Mouse (Mus musculus) brain, adult 10 weeks (tissue): Measurements from ENCODE around the gene Ptpn11. TPM values are rescaled to one million over a fixed set of nuclear protein-coding genes. Genes with fewer than 3 reads are reported as not detected.

ENCODE experiments used
- polyA plus RNA-seq: library from polyadenylated mRNA; stranded (reverse); fragments of 350-450 nt; fragmentation: Illumina TruSeq; extraction: RNeasy Lipid Tissue Mini Kit (QIAGEN cat#74804); gene quantifications from one replicate; pipeline ENCODE4 v1.2.3, GENCODE M21; 2015; ENCODE audit warnings: low read depth, low replicate concordance

The Ptpn11 gene
- polyA plus RNA-seq, result 84.5 TPM

DNA sequence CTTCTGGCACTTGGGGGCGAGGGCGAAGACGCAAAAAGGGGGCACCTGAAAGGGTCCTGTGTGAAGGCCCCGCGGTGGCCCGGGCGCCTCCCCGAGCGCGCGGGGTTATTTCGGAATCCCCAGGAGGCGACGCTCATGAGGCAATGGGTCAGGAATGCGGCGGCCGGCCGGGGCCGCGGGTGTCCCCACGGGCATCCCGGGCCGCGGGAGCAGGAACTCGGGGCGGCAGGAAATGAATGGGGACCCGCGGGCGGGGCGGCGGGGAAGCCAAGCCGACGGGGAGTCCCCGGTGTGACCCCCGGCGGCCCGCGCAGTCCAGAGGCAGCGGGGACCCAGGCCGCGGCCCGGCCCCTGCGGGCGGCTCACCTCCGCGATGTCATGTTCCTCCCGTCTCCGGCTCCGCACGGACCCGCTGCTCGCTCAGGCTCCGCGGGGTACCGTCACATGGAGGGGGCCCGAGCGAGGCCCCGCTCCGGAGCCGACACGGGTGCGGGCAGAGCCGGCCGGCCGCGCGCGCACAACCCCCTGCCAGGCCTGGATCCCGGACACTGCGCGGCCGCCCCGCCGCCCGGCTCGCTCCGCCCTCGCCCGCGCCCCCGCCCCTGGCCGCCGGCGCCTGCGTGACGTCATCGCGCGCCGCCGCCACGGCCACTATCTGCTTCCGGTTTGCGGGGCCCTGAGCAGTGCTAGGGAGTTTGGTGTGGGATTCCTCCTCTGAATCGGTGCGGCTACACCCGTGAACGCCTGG, at the start of gene Ptpn11:
TSS of gene Ptpn11 (minus strand) at position 562 of the 748 bp plus-strand sequence.

DNA sequence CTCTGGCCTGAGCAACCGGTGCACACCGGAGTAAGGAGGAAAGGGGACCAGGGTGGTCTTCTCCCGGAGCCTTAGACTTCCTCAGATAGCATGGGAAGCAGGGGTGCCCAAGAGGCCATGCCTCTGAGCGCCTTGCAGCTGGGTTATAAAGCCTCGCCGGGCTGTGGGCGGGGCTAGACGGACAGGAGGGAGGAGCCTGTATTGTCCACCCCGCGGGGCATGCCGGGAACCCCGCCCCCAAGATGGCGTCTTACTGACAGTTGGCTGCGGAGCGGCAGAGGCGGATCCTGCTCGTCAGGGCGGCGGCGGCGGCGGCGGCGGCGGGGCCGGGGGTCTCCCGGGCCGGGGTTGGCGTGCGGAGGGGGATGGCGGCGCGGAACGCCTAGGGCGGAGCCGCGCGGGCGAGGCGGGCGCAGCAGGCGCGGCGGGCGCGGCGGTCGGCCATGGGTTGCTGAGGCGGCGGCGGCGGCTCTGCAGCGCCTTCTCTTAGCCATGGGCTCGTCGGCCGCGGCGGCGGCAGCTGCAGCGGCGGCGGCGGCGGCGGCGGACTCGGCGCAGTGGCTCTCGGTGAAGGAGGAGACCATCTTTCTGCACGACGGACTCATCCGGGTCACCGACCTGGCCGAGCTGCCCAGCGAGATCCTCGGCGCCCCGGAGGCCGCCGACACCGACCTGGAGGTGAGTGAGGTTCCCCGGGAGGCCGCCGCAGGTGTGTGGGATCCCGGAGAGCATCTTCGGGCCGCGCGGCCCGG, 29.0 kb upstream of the Ptpn11 start, which contains the start of gene Hectd4:
TSS of gene Hectd4 (plus strand) at position 240 of the 752 bp plus-strand sequence.

DNA sequence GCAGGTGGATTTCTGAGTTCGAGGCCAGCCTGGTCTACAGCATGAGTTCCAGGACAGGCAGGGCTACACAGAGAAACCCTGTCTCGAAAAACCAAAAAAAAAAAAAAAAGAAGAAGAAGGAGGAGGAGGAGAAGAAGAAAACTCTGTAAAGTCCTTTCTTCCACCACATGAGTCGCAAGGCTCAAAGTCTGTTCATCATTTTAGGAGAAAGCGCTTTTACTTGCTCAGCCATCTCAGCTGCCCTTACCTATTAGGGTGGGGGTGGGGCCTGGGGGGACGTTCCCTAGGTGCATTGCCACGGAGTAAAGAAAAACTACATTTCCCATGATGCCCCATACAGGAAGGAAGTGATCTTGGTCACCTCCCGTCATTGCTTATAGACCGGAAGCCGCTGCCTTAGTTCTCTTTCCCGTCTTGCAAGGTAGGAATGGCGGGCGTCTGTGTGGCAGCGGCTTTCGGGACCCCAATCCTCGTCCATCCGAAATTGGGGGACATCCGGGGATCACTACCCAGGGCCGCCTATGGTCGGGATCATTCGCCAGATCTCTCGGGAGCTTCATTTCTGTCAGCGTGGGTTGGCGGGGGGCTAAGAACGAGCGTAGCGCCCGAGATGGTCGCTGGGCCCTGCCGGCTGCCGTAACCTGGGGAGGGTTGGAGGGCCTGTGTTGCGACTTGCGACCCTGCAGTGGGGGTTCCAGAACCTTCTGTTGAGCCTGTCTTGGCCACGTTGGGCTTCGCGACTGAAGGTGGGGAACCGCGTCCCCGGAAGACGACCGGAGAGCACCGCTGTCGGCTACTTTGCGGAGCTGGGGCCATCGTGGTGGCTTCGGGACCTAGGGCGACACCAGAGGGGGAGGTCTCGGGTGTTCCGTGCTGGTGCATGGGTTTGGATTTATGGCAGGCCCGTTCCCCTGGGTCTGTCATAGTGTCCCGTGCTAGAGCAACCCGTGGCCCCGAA, 13.2 kb upstream of the Ptpn11 start, which contains the start of gene Rpl6:
TSS of gene Rpl6 (plus strand) at position 350 of the 958 bp plus-strand sequence.

Other genes with a start within 250 kb of the Ptpn11 start
- gene Rph3a, start 181.3 kb downstream of the Ptpn11 start, polyA plus RNA-seq, result 237 TPM
- gene Rpl6, start 13.1 kb upstream of the Ptpn11 start, polyA plus RNA-seq, result 675 TPM
- gene Hectd4, start 28.8 kb upstream of the Ptpn11 start, polyA plus RNA-seq, result 53.7 TPM
- gene Trafd1, start 194.2 kb upstream of the Ptpn11 start, polyA plus RNA-seq, result 59.1 TPM
- gene Naa25, start 206.5 kb upstream of the Ptpn11 start, polyA plus RNA-seq, result 27.3 TPM